Mouse (Mus musculus): ENCODE results near the gene Rab36. TPM values are rescaled to one million over a fixed set of nuclear protein-coding genes. Genes with fewer than 3 reads are reported as not detected.
"Not testable (repeated sequence)": the region's sequence is repeated elsewhere in the genome, so short reads cannot be mapped to it uniquely, and the experiment has no call there.

Rab36 gene
- total RNA-seq, 2 experiments from 2014 or later: 23.7 to 23.9 TPM

DNA sequence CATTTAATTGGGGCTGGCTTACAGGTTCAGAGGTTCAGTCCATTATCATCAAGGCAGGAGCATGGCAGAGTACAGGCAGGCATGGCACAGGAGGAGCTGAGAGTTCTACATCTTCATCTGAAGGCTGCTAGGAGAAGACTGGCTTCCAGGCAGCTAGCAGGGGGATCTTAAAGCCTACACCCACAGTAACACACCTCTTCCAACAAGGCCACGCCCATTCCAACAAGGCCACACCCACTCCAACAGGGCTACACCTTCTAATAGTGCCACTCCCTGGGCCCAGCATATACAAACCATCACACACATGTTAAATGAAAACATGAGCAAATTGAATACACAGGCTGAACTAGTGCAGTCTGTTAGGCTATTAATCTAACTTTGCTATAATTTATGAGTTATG lies 5.2 kb downstream of the Rab36 start:
- DNase-seq (ENCODE audit: low spot score in 2 of 2): not testable (repeated sequence)

GRCm38 (mm10) chr10:75044459-75044858 lies 7.6 kb downstream of the Rab36 start:
- no peak for DNase-seq (ENCODE audit: low spot score in 2 of 2)

GRCm38 (mm10) chr10:75045831-75046230 lies 9.0 kb downstream of the Rab36 start:
- DNase-seq (ENCODE audit: low spot score in 2 of 2): no peak

GRCm38 (mm10) chr10:75048711-75049110 lies 11.9 kb downstream of the Rab36 start:
- no peak for DNase-seq (ENCODE audit: low spot score in 2 of 2)

DNA sequence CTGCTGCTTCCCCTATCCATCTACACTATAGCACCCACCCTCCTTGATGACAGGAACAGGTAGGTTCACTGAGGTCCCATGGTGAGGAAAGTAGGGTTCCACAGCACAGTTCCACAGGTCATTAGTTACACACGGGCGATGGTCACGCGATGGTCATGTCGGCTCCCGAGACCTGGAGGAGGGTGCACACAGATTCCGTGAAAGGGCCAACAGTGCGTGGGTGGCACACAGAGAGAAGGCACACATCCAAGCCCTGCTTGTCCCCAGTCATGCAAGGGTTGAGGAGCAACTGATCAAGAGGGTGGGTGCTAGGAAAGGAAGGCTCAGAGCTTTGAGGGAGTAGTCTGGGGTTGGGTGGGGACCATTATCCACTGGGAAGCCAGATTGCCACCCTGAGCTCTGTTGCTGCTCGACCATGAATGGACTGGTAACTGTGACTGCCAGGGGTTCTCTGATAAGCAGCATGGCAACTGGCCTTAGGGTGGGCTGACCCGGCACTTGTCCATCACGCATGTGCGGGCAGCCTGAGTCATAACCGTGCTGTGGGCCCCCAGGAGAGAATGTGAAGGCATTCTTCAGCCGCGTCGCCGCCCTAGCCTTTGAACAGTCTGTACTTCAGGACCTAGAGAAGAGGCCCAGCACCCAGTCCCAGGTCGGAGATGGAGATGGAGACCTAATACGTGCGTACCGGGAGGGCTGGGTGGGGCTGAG lies 14.7 kb downstream of the Rab36 start:
- DNase-seq (ENCODE audit: low spot score in 2 of 2): no peak

DNA sequence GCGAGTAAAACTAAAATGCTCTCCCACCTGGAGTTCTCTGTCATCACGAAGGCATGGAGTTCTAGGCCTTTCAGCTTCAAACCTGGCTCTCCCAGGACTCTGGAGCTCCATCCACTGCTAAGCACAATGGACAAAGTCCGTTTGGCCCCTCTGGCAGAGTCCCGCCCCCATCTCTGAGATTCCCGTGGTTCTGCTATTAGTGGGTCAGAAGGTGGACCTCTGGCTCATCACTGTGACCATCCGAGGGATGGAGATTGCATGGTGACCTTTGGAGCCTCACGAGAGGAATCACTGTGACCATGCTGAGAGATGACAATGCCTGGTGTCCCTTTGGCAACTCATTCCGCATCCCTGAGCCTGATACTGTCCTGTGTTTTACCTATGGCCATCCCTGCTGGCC lies 16.0 kb downstream of the Rab36 start:
- no peak for DNase-seq (ENCODE audit: low spot score in 2 of 2)

- no peak for DNase-seq (ENCODE audit: low spot score in 2 of 2)
These were observed 16.8 kb downstream of the Rab36 start for GRCm38 (mm10) chr10:75053655-75054054.

- DNase-seq (ENCODE audit: low spot score in 2 of 2): no peak
These were observed 17.3 kb downstream of the Rab36 start for GRCm38 (mm10) chr10:75054125-75054524.

DNA sequence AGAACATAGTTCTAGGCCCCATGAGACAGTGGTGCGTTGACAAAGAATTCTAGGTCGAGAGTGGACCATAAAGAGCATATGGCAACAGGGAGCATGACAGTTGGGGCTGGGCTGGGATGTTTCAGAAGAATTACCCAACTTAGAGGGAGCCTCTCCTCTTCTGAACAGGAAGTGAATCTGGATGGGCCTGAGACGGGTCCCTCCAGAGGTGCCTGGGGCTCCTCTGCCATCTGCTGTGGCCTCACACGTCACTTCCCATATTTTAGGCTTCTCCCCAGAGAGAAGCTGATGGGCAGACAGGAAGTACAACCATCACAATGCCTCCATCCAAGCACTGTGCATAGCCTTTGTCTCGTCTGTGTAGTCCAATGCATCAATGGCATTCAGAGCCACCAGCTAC lies 18.8 kb downstream of the Rab36 start:
- no peak for DNase-seq (ENCODE audit: low spot score in 2 of 2)

DNA sequence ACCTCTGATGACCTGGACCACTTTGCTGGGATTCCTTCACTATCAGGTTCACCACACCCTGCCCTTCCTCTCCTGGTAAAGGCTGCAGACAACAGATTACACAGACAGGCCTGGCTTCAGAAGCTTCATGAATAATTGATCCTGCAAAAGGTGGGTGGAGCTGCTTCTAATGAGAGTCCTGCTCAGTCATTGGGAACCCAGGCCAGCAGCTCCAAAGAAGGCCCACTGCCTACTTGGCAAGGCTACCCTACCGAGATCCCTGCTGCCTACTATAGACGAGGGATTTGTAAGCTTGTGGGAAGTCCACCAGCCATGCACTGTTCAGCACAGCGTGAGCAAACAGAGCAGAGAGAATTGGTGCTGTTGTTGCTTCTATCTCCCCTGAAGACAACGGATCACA lies 19.4 kb downstream of the Rab36 start:
- no peak for DNase-seq (ENCODE audit: low spot score in 2 of 2)

GRCm38 (mm10) chr10:75058336-75058735 lies 21.5 kb downstream of the Rab36 start:
- DNase-seq (ENCODE audit: low spot score in 2 of 2): no peak

DNA sequence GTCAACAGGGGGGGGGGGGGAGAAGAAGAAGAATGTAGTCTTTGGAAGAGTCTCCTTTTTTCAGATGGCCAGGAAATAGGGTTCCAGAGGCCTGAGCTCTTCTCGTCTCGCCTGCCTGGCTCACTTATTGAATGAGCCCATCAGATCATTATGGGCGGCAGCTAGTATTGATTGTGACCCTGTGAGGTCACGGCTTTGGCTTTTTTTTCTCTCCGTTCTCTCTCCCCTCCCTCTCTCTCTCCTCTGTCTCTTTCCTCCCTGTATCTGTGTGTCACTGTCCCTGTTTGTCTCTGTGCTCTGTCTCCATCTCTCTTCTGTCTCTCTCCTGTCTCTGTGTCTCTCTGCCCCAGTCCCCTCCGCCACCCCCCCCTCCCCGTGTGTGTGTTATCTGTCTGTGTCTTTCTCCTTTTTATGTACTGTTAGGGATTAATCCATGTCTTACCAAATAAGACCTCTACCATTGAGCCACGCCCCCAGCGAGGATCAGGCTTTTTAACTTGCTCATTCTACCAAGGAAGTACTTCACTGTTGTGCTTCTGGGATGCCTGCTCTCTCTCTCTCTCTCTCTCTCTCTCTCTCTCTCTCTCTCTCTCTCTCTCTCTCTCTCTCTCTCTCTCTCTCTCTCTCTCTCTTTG lies 22.0 kb downstream of the Rab36 start:
- DNase-seq (ENCODE audit: low spot score in 2 of 2): no peak

DNA sequence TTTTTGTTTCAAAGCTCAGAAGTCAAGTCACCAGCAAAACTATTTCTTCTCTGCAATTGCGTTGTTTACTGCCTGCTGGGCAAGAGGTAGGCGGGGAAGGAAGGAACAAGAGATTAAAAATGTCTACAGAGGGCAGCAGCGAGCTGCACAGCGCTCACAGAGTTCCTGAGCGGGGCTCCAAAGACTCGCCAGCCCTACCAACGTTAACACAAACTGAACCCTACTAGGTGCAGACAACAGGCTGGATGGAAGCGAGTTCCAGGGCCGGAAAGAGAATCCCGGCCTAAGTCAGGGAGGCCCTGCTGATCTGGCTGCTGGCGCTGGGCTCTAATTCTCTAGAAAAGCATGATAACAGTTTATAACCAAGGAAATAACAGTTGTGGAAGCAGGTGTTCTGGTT lies 22.5 kb downstream of the Rab36 start:
- peak in 1 of 2 experiments; percentile 44 for DNase-seq (ENCODE audit: low spot score in 2 of 2)

GRCm38 (mm10) chr10:75060217-75060842 lies 23.5 kb downstream of the Rab36 start, which contains the start of gene Bcr:
TSS of gene Bcr (plus strand) at chr10:75060592.
- DNase-seq (ENCODE audit: low spot score in 2 of 2): peak; percentile 53 to 56

- DNase-seq (ENCODE audit: low spot score in 2 of 2): no peak
These were observed 24.0 kb downstream of the Rab36 start for GRCm38 (mm10) chr10:75060843-75061235.

- no peak for DNase-seq (ENCODE audit: low spot score in 2 of 2)
These were observed 24.7 kb downstream of the Rab36 start for GRCm38 (mm10) chr10:75061341-75062188.

DNA sequence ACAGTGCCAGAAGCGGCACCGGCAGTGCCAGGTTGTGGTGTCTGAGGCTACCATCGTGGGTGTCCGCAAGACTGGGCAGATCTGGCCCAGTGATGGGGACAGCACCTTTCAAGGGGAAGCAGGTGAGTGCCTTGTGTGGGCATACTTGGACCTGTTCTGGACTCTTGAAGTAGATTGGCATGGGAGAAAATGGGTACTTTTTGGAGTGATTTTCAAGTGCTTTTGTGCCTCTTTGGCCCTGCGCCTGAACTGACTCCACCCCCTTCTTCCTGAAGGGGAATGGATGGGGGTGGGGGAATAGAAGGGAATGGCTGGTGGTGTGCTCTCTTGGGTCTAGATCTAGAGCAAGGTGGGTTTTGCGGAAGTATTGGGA lies 25.3 kb downstream of the Rab36 start:
- DNase-seq (ENCODE audit: low spot score in 2 of 2): no peak

DNA sequence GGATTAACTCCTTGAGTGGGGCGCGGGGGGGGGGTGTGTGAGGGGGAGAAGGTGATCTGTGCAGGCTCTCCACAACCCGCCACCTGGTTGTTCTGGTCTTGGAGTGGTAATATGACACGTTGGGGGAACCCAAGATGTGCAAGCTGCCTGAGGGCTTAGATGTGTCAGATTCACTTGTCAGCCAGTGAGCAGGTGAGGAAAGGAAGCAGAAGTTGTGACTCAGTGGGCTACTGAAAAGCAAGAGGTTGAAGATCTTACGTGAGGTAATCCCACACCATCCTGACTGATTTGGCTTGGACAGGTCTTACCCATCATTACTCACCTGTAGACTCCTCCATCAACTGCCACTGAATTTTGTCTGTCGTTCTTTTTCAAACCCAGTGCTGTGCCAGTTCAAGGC lies 25.8 kb downstream of the Rab36 start:
- no peak for DNase-seq (ENCODE audit: low spot score in 2 of 2)

GRCm38 (mm10) chr10:75063301-75063965 lies 26.6 kb downstream of the Rab36 start:
- no peak for DNase-seq (ENCODE audit: low spot score in 2 of 2)

GRCm38 (mm10) chr10:75065691-75066090 lies 28.8 kb downstream of the Rab36 start:
- no peak for DNase-seq (ENCODE audit: low spot score in 2 of 2)

- no peak for DNase-seq (ENCODE audit: low spot score in 2 of 2)
These were observed 30.6 kb downstream of the Rab36 start for GRCm38 (mm10) chr10:75067446-75067845.
